Comparison of ENCODE assay signal across 23 mouse cellular contexts in genomic region chr3:20007275-20007674, GRCm38 (mm10).
"Had no signal": no experiment of that assay in that cellular context is flagged by ENCODE, and none has a peak within 500 bp of the region (broad histone marks: within the 10 kb centered on the region; RNA-seq: fewer than 3 reads in every experiment).

No protein-coding gene starts in this region.

- H3K27ac ChIP-seq: liver, embryonic 15.5 days; lung, embryonic 15.5 days; macrophage; midbrain, embryonic 13.5 days; midbrain, embryonic 15.5 days; neural tube, embryonic 13.5 days; neural tube, embryonic 15.5 days had no signal

- ATAC-seq: liver, postnatal 0 days; lung, postnatal 0 days; midbrain, embryonic 13.5 days; midbrain, embryonic 15.5 days had no signal

- H3K4me2 ChIP-seq: liver, embryonic 15.5 days; lung, embryonic 15.5 days; midbrain, embryonic 11.5 days; midbrain, embryonic 13.5 days; midbrain, embryonic 15.5 days; neural tube, embryonic 13.5 days; neural tube, embryonic 15.5 days had no signal

- H3K27me3 ChIP-seq: liver, embryonic 15.5 days; lung, embryonic 15.5 days; megakaryocyte, embryonic 14.5 days; midbrain, embryonic 13.5 days; midbrain, embryonic 15.5 days; neural tube, embryonic 13.5 days; neural tube, embryonic 15.5 days had no signal

- H3K4me1 ChIP-seq: lung, embryonic 15.5 days; midbrain, embryonic 13.5 days; midbrain, embryonic 15.5 days; neural tube, embryonic 13.5 days; neural tube, embryonic 15.5 days had no signal

- H3K9ac ChIP-seq: liver, embryonic 15.5 days; liver, postnatal 0 days; lung, embryonic 15.5 days; midbrain, embryonic 13.5 days; midbrain, embryonic 15.5 days; neural tube, embryonic 13.5 days; neural tube, embryonic 15.5 days had no signal

- DNase-seq: liver, postnatal 0 days; lung, adult 2 months; lung, postnatal 14 days; lung, postnatal 36 days; retina, postnatal 1 day; right cerebral cortex, adult 18-20 months; right cerebral cortex, postnatal 25 days; right cerebral cortex, postnatal 4 days; spleen, adult 18-20 months; thymus, adult 18-20 months; thymus, postnatal 14 days; thymus, postnatal 36 days had no signal

- H3K4me3 ChIP-seq: liver, embryonic 15.5 days; lung, embryonic 15.5 days; megakaryocyte, embryonic 14.5 days; midbrain, embryonic 13.5 days; midbrain, embryonic 15.5 days; myocyte; neural tube, embryonic 13.5 days; neural tube, embryonic 15.5 days had no signal

- H3K9me3 ChIP-seq: liver, embryonic 15.5 days; lung, embryonic 15.5 days; megakaryocyte, embryonic 14.5 days; midbrain, embryonic 13.5 days; midbrain, embryonic 15.5 days; neural tube, embryonic 13.5 days; neural tube, embryonic 15.5 days had no signal
